Comparison of ENCODE assay signal across 8 mouse cellular contexts in genomic region chr2:26500027-26500598, GRCm38 (mm10). TPM values are rescaled to one million over a fixed set of nuclear protein-coding genes. Genes with fewer than 3 reads are reported as not detected.
DNase-seq lines count a peak whose midpoint lies in the region; ATAC-seq lines count a peak whose summit lies in the region.

No protein-coding gene starts in this region.

- peak overlapping the region; percentile 88 for H3K4me2 ChIP-seq in heart, embryonic 11.5 days
- peak overlapping the region; percentile 85 for H3K4me2 ChIP-seq in hindbrain, embryonic 13.5 days
- peak overlapping the region; percentile 75 for H3K4me2 ChIP-seq in lung, embryonic 15.5 days
- H3K4me2 ChIP-seq in liver, embryonic 11.5 days = no peak overlapping the region

- H3K36me3 ChIP-seq in heart, embryonic 11.5 days (ENCODE audit: control insufficient read depth, insufficient read depth, low read length) = peaks cover 3% of the 10 kb centered on the region; the same call in 1 of the 2 replicates
- H3K36me3 ChIP-seq in hindbrain, embryonic 13.5 days = no peaks in the 10 kb centered on the region
- H3K36me3 ChIP-seq in lung, embryonic 15.5 days = no peaks in the 10 kb centered on the region
- H3K36me3 ChIP-seq in liver, embryonic 11.5 days (ENCODE audit: control insufficient read depth, insufficient read depth, low read length) = no peaks in the 10 kb centered on the region

- peak overlapping the region; percentile 74; the same call in 1 of the 2 replicates for H3K27ac ChIP-seq in heart, embryonic 11.5 days (ENCODE audit: low read depth, low read length)
- H3K27ac ChIP-seq in brown adipose tissue, adult 24 weeks (replicated peaks; ENCODE audit: low read depth, low read length) = peak overlapping the region; percentile 27
- H3K27ac ChIP-seq in hindbrain, embryonic 13.5 days = peak overlapping the region; percentile 89
- H3K27ac ChIP-seq in lung, embryonic 15.5 days = peak overlapping the region; percentile 91
- H3K27ac ChIP-seq in liver, embryonic 11.5 days (ENCODE audit: low read depth, low read length) = no peak overlapping the region

- H3K27me3 ChIP-seq in heart, embryonic 11.5 days (ENCODE audit: control insufficient read depth, insufficient read depth, low read length) = peaks cover 36% of the 10 kb centered on the region
- peaks cover 28% of the 10 kb centered on the region for H3K27me3 ChIP-seq in hindbrain, embryonic 13.5 days
- no peaks in the 10 kb centered on the region for H3K27me3 ChIP-seq in lung, embryonic 15.5 days
- H3K27me3 ChIP-seq in liver, embryonic 11.5 days (replicated peaks; ENCODE audit: control insufficient read depth, insufficient read depth, low read length) = peaks cover 38% of the 10 kb centered on the region

- WGBS in heart, embryonic 11.5 days (ENCODE audit: insufficient replicate concordance) = 60% methylated on average over 4 of the region's 4 CpGs
- 37% methylated on average over 4 of the region's 4 CpGs for WGBS in hindbrain, embryonic 13.5 days
- WGBS in lung, embryonic 15.5 days = 50% methylated on average over 4 of the region's 4 CpGs
- 70% methylated on average over 4 of the region's 4 CpGs for WGBS in liver, embryonic 11.5 days

- intact Hi-C loops in heart, postnatal 14 days (cut with DNase I) = loop anchor here (5.0 kb wide), 2 partner anchors 47 to 48 kb away; no protein-coding TSS in a partner anchor

- ATAC-seq in heart, embryonic 11.5 days (replicated peaks; ENCODE audit: insufficient number of reproducible peaks, low FRiP score, low TSS enrichment) = no peak
- no peak for ATAC-seq in hindbrain, embryonic 13.5 days (ENCODE audit: low FRiP score)
- no peak for ATAC-seq in lung, embryonic 15.5 days (ENCODE audit: borderline replicate concordance, extremely low read depth, low FRiP score, low TSS enrichment)
- no peak for ATAC-seq in liver, embryonic 11.5 days (replicated peaks; ENCODE audit: low FRiP score)

- H3K4me1 ChIP-seq in heart, embryonic 11.5 days (ENCODE audit: control insufficient read depth, insufficient read depth, low read length) = peaks cover 54% of the 10 kb centered on the region
- peaks cover 59% of the 10 kb centered on the region for H3K4me1 ChIP-seq in brown adipose tissue, adult 24 weeks (ENCODE audit: control insufficient read depth, insufficient read depth, insufficient read length, low read length)
- peaks cover 100% of the 10 kb centered on the region for H3K4me1 ChIP-seq in hindbrain, embryonic 13.5 days (replicated peaks)
- peaks cover 79% of the 10 kb centered on the region for H3K4me1 ChIP-seq in lung, embryonic 15.5 days
- peaks cover 22% of the 10 kb centered on the region for H3K4me1 ChIP-seq in liver, embryonic 11.5 days (replicated peaks; ENCODE audit: control insufficient read depth, insufficient read depth, low read length)

- no peaks in the 10 kb centered on the region for H3K9me3 ChIP-seq in heart, embryonic 11.5 days (replicated peaks; ENCODE audit: control insufficient read depth, low read length)
- H3K9me3 ChIP-seq in hindbrain, embryonic 13.5 days = no peaks in the 10 kb centered on the region
- no peaks in the 10 kb centered on the region for H3K9me3 ChIP-seq in lung, embryonic 15.5 days
- H3K9me3 ChIP-seq in liver, embryonic 11.5 days (ENCODE audit: control insufficient read depth, low read length) = no peaks in the 10 kb centered on the region

- H3K4me3 ChIP-seq in heart, embryonic 11.5 days (ENCODE audit: low read depth, low read length) = peak overlapping the region; percentile 8; the same call in 1 of the 2 replicates
- peak overlapping the region; percentile 98 for H3K4me3 ChIP-seq in brown adipose tissue, adult 24 weeks (ENCODE audit: insufficient read depth, low read depth, low read length)
- peak overlapping the region; percentile 62; the same call in 1 of the 2 replicates for H3K4me3 ChIP-seq in hindbrain, embryonic 13.5 days
- peak overlapping the region; percentile 78; the same call in 1 of the 2 replicates for H3K4me3 ChIP-seq in lung, embryonic 15.5 days
- H3K4me3 ChIP-seq in liver, embryonic 11.5 days (ENCODE audit: low read depth, low read length) = no peak overlapping the region

- H3K9ac ChIP-seq in heart, embryonic 11.5 days (ENCODE audit: low read depth, low read length) = no peak overlapping the region
- peak overlapping the region; percentile 52 for H3K9ac ChIP-seq in hindbrain, embryonic 13.5 days
- H3K9ac ChIP-seq in lung, embryonic 15.5 days = no peak overlapping the region
- no peak overlapping the region for H3K9ac ChIP-seq in liver, embryonic 11.5 days (ENCODE audit: low read depth, low read length)

- no peak for DNase-seq in heart, postnatal 14 days
- DNase-seq in adrenal gland, adult 2 months = no peak
- no peak for DNase-seq in liver, embryonic 11.5 days (ENCODE audit: low spot score)
- DNase-seq in thymus, postnatal 36 days = no peak

RNA-seq across cellular contexts. Expression of gene Notch1, which starts 16.4 kb away (rescaled TPM):
- 20.9 and 23.5 TPM in 2 replicates for polyA plus RNA-seq in heart, embryonic 11.5 days (2014; fragmentation: Nextera tagmentation; extraction: Ambion mirVana)
- total RNA-seq in heart, postnatal 14 days (2021) = 10 to 100 TPM; 43.8 to 49.4 TPM
- 5.6 and 8.9 TPM in 2 replicates for polyA plus RNA-seq in brown adipose tissue, adult 24 weeks (2012; ENCODE audit: insufficient read depth, insufficient read length, missing spikeins)
- polyA plus RNA-seq in hindbrain, embryonic 13.5 days (2015; fragmentation: Nextera tagmentation; extraction: Ambion mirVana) = 17.5 and 19.2 TPM in 2 replicates
- 22.1 and 23.9 TPM in 2 replicates for polyA plus RNA-seq in lung, embryonic 15.5 days (2015; fragmentation: Nextera tagmentation; extraction: Ambion mirVana)
- 10 to 100 TPM; 17.6 to 21.1 TPM for total RNA-seq in adrenal gland, adult 2 months (2021)
- polyA plus RNA-seq in adrenal gland, adult 2 months (2012; rRNA removed) = 37.1 and 49.2 TPM in 2 replicates
- polyA plus RNA-seq in liver, embryonic 11.5 days (2014; fragmentation: Nextera tagmentation; extraction: Ambion mirVana) = 7.1 and 10.5 TPM in 2 replicates

RNA-seq across cellular contexts. Expression of gene Sec16a, which starts 55.1 kb away (rescaled TPM):
- 23.6 and 27.1 TPM in 2 replicates for polyA plus RNA-seq in heart, embryonic 11.5 days (2014; fragmentation: Nextera tagmentation; extraction: Ambion mirVana)
- total RNA-seq in heart, postnatal 14 days (2021) = 10 to 100 TPM; 37.4 to 40.5 TPM
- polyA plus RNA-seq in brown adipose tissue, adult 24 weeks (2012; ENCODE audit: insufficient read depth, insufficient read length, missing spikeins) = 21.0 and 21.6 TPM in 2 replicates
- polyA plus RNA-seq in hindbrain, embryonic 13.5 days (2015; fragmentation: Nextera tagmentation; extraction: Ambion mirVana) = 18.3 and 18.5 TPM in 2 replicates
- polyA plus RNA-seq in lung, embryonic 15.5 days (2015; fragmentation: Nextera tagmentation; extraction: Ambion mirVana) = 18.2 and 21.3 TPM in 2 replicates
- 10 to 100 TPM; 46.4 to 70.8 TPM for total RNA-seq in adrenal gland, adult 2 months (2021)
- polyA plus RNA-seq in adrenal gland, adult 2 months (2012; rRNA removed) = 70.1 and 84.9 TPM in 2 replicates
- 33.7 TPM in 2 replicates for polyA plus RNA-seq in liver, embryonic 11.5 days (2014; fragmentation: Nextera tagmentation; extraction: Ambion mirVana)
